Mouse (Mus musculus) hindbrain, embryonic 13.5 days (tissue): ENCODE data around the gene Tmem30a. TPM values are rescaled to one million over a fixed set of nuclear protein-coding genes. Genes with fewer than 3 reads are reported as not detected.

Experiments used
- ATAC-seq: fragments of 200-750 bp; cut with Nextera tagmentation; 2 replicates; pipeline ENCODE4 v1.8.0; 2017; ENCODE audit warnings: moderate TSS enrichment; ENCODE audit not compliant: low FRiP score
- H3K27ac ChIP-seq: fragments of 300-500 bp; sonication (generic); 2 replicates; pipeline ENCODE4 v1.5.1; 2015; ENCODE audit warnings: inconsistent platforms, mild to moderate bottlenecking, moderate library complexity
- H3K27me3 ChIP-seq: fragments of 300-500 bp; sonication (generic); 2 replicates; pipeline ENCODE4 v1.6.1; 2015; ENCODE audit warnings: mild to moderate bottlenecking, inconsistent platforms
- H3K36me3 ChIP-seq: fragments of 300-500 bp; sonication (generic); 2 replicates; pipeline ENCODE4 v1.6.1; 2015; ENCODE audit warnings: mild to moderate bottlenecking, inconsistent platforms
- H3K4me1 ChIP-seq: fragments of 300-500 bp; sonication (generic); replicated peaks from 2 replicates; pipeline ENCODE4 v1.6.1; 2015; ENCODE audit warnings: inconsistent platforms
- H3K4me2 ChIP-seq: fragments of 300-500 bp; sonication (generic); 2 replicates; pipeline ENCODE4 v1.6.1; 2015; ENCODE audit warnings: inconsistent platforms, mild to moderate bottlenecking, moderate library complexity
- H3K4me3 ChIP-seq: fragments of 300-500 bp; sonication (generic); 2 replicates; pipeline ENCODE4 v1.5.1; 2015; ENCODE audit warnings: mild to moderate bottlenecking, inconsistent platforms
- H3K9ac ChIP-seq: fragments of 300-500 bp; sonication (generic); 2 replicates; pipeline ENCODE4 v1.6.1; 2015; ENCODE audit warnings: mild to moderate bottlenecking, inconsistent platforms
- H3K9me3 ChIP-seq: fragments of 300-500 bp; sonication (generic); 2 replicates; pipeline ENCODE4 v1.6.1; 2016; ENCODE audit warnings: inconsistent platforms
- WGBS: fragments of 180-500 bp; shearing (Covaris S2); methylation state at CpG from one replicate; pipeline ENCODE4 v1.1.7; 2015; 5-methylcytosine and 5-hydroxymethylcytosine counted together
- polyA plus RNA-seq: library from polyadenylated mRNA; unstranded; fragments of >200 nt; fragmentation: Nextera tagmentation; extraction: Ambion mirVana; gene quantifications from 2 replicates; pipeline ENCODE4 v1.2.1, GENCODE M21; 2015

Tmem30a gene
- polyA plus RNA-seq, 1 experiment from 2014 or later, result 112 TPM

GRCm38 (mm10) chr9:79814592-79814991, 21.3 kb upstream of the Tmem30a start:
- 90% methylated on average over 4 of the region's 4 CpGs for WGBS
- no peak overlapping the region for H3K4me3 ChIP-seq
- no peak overlapping the region for H3K4me2 ChIP-seq
- no peak for ATAC-seq
- no peaks in the 10 kb centered on the region for H3K4me1 ChIP-seq
- peaks cover 19% of the 10 kb centered on the region for H3K36me3 ChIP-seq
- H3K9me3 ChIP-seq, result no peaks in the 10 kb centered on the region
- H3K9ac ChIP-seq, result no peak overlapping the region
- no peaks in the 10 kb centered on the region for H3K27me3 ChIP-seq
- H3K27ac ChIP-seq, result no peak overlapping the region

- no peak for ATAC-seq
- H3K36me3 ChIP-seq, result no peaks in the 10 kb centered on the region
- H3K27ac ChIP-seq, result no peak overlapping the region
- no peaks in the 10 kb centered on the region for H3K4me1 ChIP-seq
- H3K27me3 ChIP-seq, result no peaks in the 10 kb centered on the region
- no peak overlapping the region for H3K4me3 ChIP-seq
- no peak overlapping the region for H3K4me2 ChIP-seq
- WGBS, result 73% methylated on average over 10 of the region's 11 CpGs
- H3K9ac ChIP-seq, result no peak overlapping the region
- no peaks in the 10 kb centered on the region for H3K9me3 ChIP-seq
These were observed 17.9 kb upstream of the Tmem30a start for GRCm38 (mm10) chr9:79810969-79811902.

GRCm38 (mm10) chr9:79810534-79810933, 17.2 kb upstream of the Tmem30a start:
- WGBS, result 87% methylated on average over 3 of the region's 3 CpGs
- no peak for ATAC-seq
- H3K36me3 ChIP-seq, result no peaks in the 10 kb centered on the region

GRCm38 (mm10) chr9:79809411-79809810, 16.1 kb upstream of the Tmem30a start:
- Histone ChIP-seq H3K4me3 (no peak overlapping the region), H3K4me1 (no peaks in the 10 kb centered on the region), H3K4me2 (no peak overlapping the region), H3K9ac (no peak overlapping the region), H3K36me3 (no peaks in the 10 kb centered on the region), H3K27me3 (no peaks in the 10 kb centered on the region), H3K9me3 (no peaks in the 10 kb centered on the region), H3K27ac (no peak overlapping the region)
- WGBS, result 77% methylated on average over 6 of the region's 6 CpGs
- ATAC-seq, result no peak

More at GRCm38 (mm10) chr9:79810534-79810933, 17.2 kb upstream of the Tmem30a start:
- Histone ChIP-seq H3K4me2 (no peak overlapping the region), H3K4me3 (no peak overlapping the region), H3K9me3 (no peaks in the 10 kb centered on the region), H3K9ac (no peak overlapping the region), H3K27ac (no peak overlapping the region), H3K4me1 (no peaks in the 10 kb centered on the region), H3K27me3 (no peaks in the 10 kb centered on the region)

- no peaks in the 10 kb centered on the region for H3K9me3 ChIP-seq
These were observed 13.9 kb upstream of the Tmem30a start for GRCm38 (mm10) chr9:79807178-79807577.

GRCm38 (mm10) chr9:79806317-79807075, 13.2 kb upstream of the Tmem30a start:
- 47% methylated on average over 12 of the region's 12 CpGs for WGBS
- ATAC-seq, result 0 out of 2 replicates have a peak, but pooled peaks have one; percentile 49
- Histone ChIP-seq H3K4me2 (no peak overlapping the region), H3K4me3 (no peak overlapping the region), H3K4me1 (no peaks in the 10 kb centered on the region), H3K27me3 (no peaks in the 10 kb centered on the region), H3K9me3 (no peaks in the 10 kb centered on the region), H3K36me3 (no peaks in the 10 kb centered on the region), H3K9ac (no peak overlapping the region), H3K27ac (no peak overlapping the region)

More at GRCm38 (mm10) chr9:79807178-79807577, 13.9 kb upstream of the Tmem30a start:
- Histone ChIP-seq H3K4me1 (no peaks in the 10 kb centered on the region), H3K27me3 (no peaks in the 10 kb centered on the region), H3K36me3 (no peaks in the 10 kb centered on the region), H3K4me3 (no peak overlapping the region), H3K9ac (no peak overlapping the region), H3K27ac (no peak overlapping the region), H3K4me2 (no peak overlapping the region)
- 67% methylated on average over 4 of the region's 4 CpGs for WGBS
- ATAC-seq, result no peak

- whole genome bisulfite sequencing, result 91% methylated on average over 10 of the region's 10 CpGs
- no peaks in the 10 kb centered on the region for H3K27me3 ChIP-seq
- ATAC-seq, result no peak
These were observed 12.1 kb upstream of the Tmem30a start for GRCm38 (mm10) chr9:79805426-79805825.

GRCm38 (mm10) chr9:79796461-79797135, 3.3 kb upstream of the Tmem30a start:
- H3K4me1 ChIP-seq, result peaks cover 8% of the 10 kb centered on the region
- H3K27me3 ChIP-seq, result no peaks in the 10 kb centered on the region
- H3K4me3 ChIP-seq, result no peak overlapping the region
- no peak overlapping the region for H3K9ac ChIP-seq
- WGBS, result 72% methylated on average over 7 of the region's 7 CpGs
- no peaks in the 10 kb centered on the region for H3K36me3 ChIP-seq
- H3K4me2 ChIP-seq, result no peak overlapping the region
- no peaks in the 10 kb centered on the region for H3K9me3 ChIP-seq
- H3K27ac ChIP-seq, result no peak overlapping the region
- ATAC-seq, result no peak

More at GRCm38 (mm10) chr9:79805426-79805825, 12.1 kb upstream of the Tmem30a start:
- H3K9ac ChIP-seq, result no peak overlapping the region
- H3K4me1 ChIP-seq, result no peaks in the 10 kb centered on the region
- no peak overlapping the region for H3K4me3 ChIP-seq
- no peak overlapping the region for H3K27ac ChIP-seq
- H3K4me2 ChIP-seq, result no peak overlapping the region
- H3K36me3 ChIP-seq, result no peaks in the 10 kb centered on the region
- no peaks in the 10 kb centered on the region for H3K9me3 ChIP-seq

- Histone ChIP-seq H3K4me2 (no peak overlapping the region), H3K9me3 (no peaks in the 10 kb centered on the region), H3K27me3 (no peaks in the 10 kb centered on the region), H3K4me3 (no peak overlapping the region), H3K4me1 (peaks cover 18% of the 10 kb centered on the region), H3K36me3 (no peaks in the 10 kb centered on the region), H3K27ac (no peak overlapping the region), H3K9ac (no peak overlapping the region)
- 88% methylated on average over 1 of the region's 1 CpGs for WGBS
- no peak for ATAC-seq
These were observed 1.8 kb upstream of the Tmem30a start for GRCm38 (mm10) chr9:79795076-79795475.

GRCm38 (mm10) chr9:79785794-79786085, 7.6 kb downstream of the Tmem30a start:
- Histone ChIP-seq H3K9me3 (no peaks in the 10 kb centered on the region), H3K27me3 (no peaks in the 10 kb centered on the region), H3K36me3 (no peaks in the 10 kb centered on the region), H3K4me2 (no peak overlapping the region), H3K4me3 (no peak overlapping the region), H3K9ac (no peak overlapping the region), H3K4me1 (peaks cover 32% of the 10 kb centered on the region), H3K27ac (no peak overlapping the region)
- ATAC-seq, result no peak
- WGBS, result 79% methylated on average over 2 of the region's 2 CpGs

GRCm38 (mm10) chr9:79784934-79785793, 8.1 kb downstream of the Tmem30a start:
- Histone ChIP-seq H3K9ac (no peak overlapping the region), H3K27ac (no peak overlapping the region), H3K27me3 (no peaks in the 10 kb centered on the region), H3K4me2 (no peak overlapping the region), H3K36me3 (no peaks in the 10 kb centered on the region), H3K9me3 (no peaks in the 10 kb centered on the region), H3K4me1 (peaks cover 30% of the 10 kb centered on the region), H3K4me3 (no peak overlapping the region)
- ATAC-seq, result no peak
- WGBS, result 92% methylated on average over 2 of the region's 2 CpGs
